Comparison of ENCODE assay signal across 14 mouse cellular contexts in the genomic region with DNA sequence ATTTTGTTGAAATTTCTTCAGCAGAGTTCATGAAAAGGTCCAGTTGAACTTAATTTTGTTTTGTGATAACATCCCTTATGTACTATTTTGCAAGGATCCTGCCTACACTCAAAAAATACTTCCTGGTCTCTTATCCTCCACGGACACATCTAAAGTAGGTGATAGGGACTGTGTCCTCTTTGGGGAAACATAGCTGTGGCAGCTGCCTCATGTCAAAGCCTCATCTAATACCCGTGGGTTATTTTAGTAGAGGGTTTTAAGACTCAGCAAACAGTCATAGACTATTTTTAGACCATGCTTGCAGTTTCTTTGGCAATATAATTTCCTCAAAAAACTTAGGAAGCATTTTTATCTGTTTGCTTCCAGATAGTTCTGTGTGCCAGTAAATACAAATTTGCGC.
DNase-seq lines count a peak whose midpoint lies in the region; ATAC-seq and TF ChIP-seq lines count a peak whose summit lies in the region.
"Had no signal": no experiment of that assay in that cellular context is flagged by ENCODE, and none has a peak within 500 bp of the region (broad histone marks: within the 10 kb centered on the region; RNA-seq: fewer than 3 reads in every experiment).

No protein-coding gene starts in this region.

- ATAC-seq in lung, embryonic 14.5 days (ENCODE audit: insufficient read depth) = peak; percentile 81
- ATAC-seq in lung, embryonic 16.5 days (ENCODE audit: low read depth) = peak; percentile 85
- ATAC-seq in neural tube, embryonic 15.5 days (ENCODE audit: low FRiP score) = no peak
- ATAC-seq: activated CD4-positive, CD25-positive, alpha-beta regulatory T cell, adult 4 months had no signal

- no peaks in the 10 kb centered on the region for H3K4me1 ChIP-seq in lung, embryonic 14.5 days (ENCODE audit: insufficient read depth)
- no peaks in the 10 kb centered on the region for H3K4me1 ChIP-seq in lung, adult 2 months (ENCODE audit: control insufficient read depth, insufficient read depth, low read length)
- H3K4me1 ChIP-seq in lung, embryonic 16.5 days (replicated peaks; ENCODE audit: control insufficient read depth, insufficient read depth, low read length) = no peaks in the 10 kb centered on the region
- no peaks in the 10 kb centered on the region for H3K4me1 ChIP-seq in midbrain, embryonic 10.5 days
- H3K4me1 ChIP-seq in neural tube, embryonic 15.5 days = no peaks in the 10 kb centered on the region
- H3K4me1 ChIP-seq: kidney, embryonic 15.5 days; limb, embryonic 15.5 days had no signal

- intact Hi-C loops in gastrocnemius, adult 2 months (cut with DNase I) = no loop called here

- DNase-seq in gastrocnemius, adult 2 months = peak; percentile 19
- no peak for DNase-seq in gastrocnemius, postnatal 4 days (ENCODE audit: low spot score in 2 of 2)
- DNase-seq in lung, embryonic 14.5 days = peak; percentile 56
- DNase-seq in lung, adult 2 months = no peak
- no peak for DNase-seq in midbrain, embryonic 10.5 days (ENCODE audit: low spot score)
- DNase-seq: cerebellum, adult 18-20 months; layer of hippocampus, adult 9-11 months; right cerebral cortex, adult 18-20 months; thymus, postnatal 4 days had no signal

- no peak for TF ChIP-seq POLR2A in lung, adult 2 months (IDR thresholded peaks at IDR 0.05; ENCODE audit: borderline replicate concordance, extremely low read depth, low read depth, low read length)

- H3K4me3 ChIP-seq in gastrocnemius, adult 2 months = no peak overlapping the region
- H3K4me3 ChIP-seq in lung, embryonic 14.5 days (ENCODE audit: low read depth, low read length) = no peak overlapping the region
- no peak overlapping the region for H3K4me3 ChIP-seq in lung, adult 2 months (replicated peaks; ENCODE audit: extremely low read depth, low read depth, low read length)
- H3K4me3 ChIP-seq in lung, embryonic 16.5 days (ENCODE audit: low read length) = no peak overlapping the region
- no peak overlapping the region for H3K4me3 ChIP-seq in midbrain, embryonic 10.5 days
- no peak overlapping the region for H3K4me3 ChIP-seq in neural tube, embryonic 15.5 days (replicated peaks)
- H3K4me3 ChIP-seq: kidney, embryonic 15.5 days; limb, embryonic 15.5 days had no signal

- no peak overlapping the region for H3K4me2 ChIP-seq in lung, embryonic 14.5 days
- no peak overlapping the region for H3K4me2 ChIP-seq in lung, embryonic 16.5 days (ENCODE audit: low read depth, low read length)
- no peak overlapping the region for H3K4me2 ChIP-seq in neural tube, embryonic 15.5 days
- H3K4me2 ChIP-seq: kidney, embryonic 15.5 days; limb, embryonic 15.5 days had no signal

- TF ChIP-seq CTCF in gastrocnemius, adult 2 months (IDR thresholded peaks at IDR 0.05) = no peak
- no peak for TF ChIP-seq CTCF in lung, embryonic 14.5 days (IDR thresholded peaks at IDR 0.05; ENCODE audit: low read depth)
- no peak for TF ChIP-seq CTCF in lung, adult 2 months (IDR thresholded peaks at IDR 0.05; ENCODE audit: insufficient read depth, low read length)

- H3K27ac ChIP-seq in gastrocnemius, adult 2 months = peak overlapping the region; percentile 76
- H3K27ac ChIP-seq in lung, embryonic 14.5 days (ENCODE audit: low read depth) = no peak overlapping the region
- H3K27ac ChIP-seq in lung, embryonic 16.5 days (ENCODE audit: low read length) = no peak overlapping the region
- no peak overlapping the region for H3K27ac ChIP-seq in midbrain, embryonic 10.5 days (replicated peaks)
- H3K27ac ChIP-seq in neural tube, embryonic 15.5 days (replicated peaks) = no peak overlapping the region
- H3K27ac ChIP-seq: kidney, embryonic 15.5 days; limb, embryonic 15.5 days had no signal

- no peaks in the 10 kb centered on the region for H3K9me3 ChIP-seq in lung, embryonic 14.5 days (ENCODE audit: low read depth, low read length)
- H3K9me3 ChIP-seq in lung, embryonic 16.5 days (ENCODE audit: control insufficient read depth, low read length) = no peaks in the 10 kb centered on the region
- no peaks in the 10 kb centered on the region for H3K9me3 ChIP-seq in midbrain, embryonic 10.5 days (replicated peaks)
- H3K9me3 ChIP-seq in neural tube, embryonic 15.5 days (replicated peaks) = no peaks in the 10 kb centered on the region
- H3K9me3 ChIP-seq: kidney, embryonic 15.5 days; limb, embryonic 15.5 days had no signal

- H3K27me3 ChIP-seq in lung, embryonic 14.5 days (ENCODE audit: insufficient read depth, low read length) = no peaks in the 10 kb centered on the region
- H3K27me3 ChIP-seq in lung, embryonic 16.5 days (ENCODE audit: control insufficient read depth, insufficient read depth, low read depth, low read length) = no peaks in the 10 kb centered on the region
- H3K27me3 ChIP-seq in midbrain, embryonic 10.5 days (ENCODE audit: low read depth, poor library complexity, severe bottlenecking) = no peaks in the 10 kb centered on the region
- no peaks in the 10 kb centered on the region for H3K27me3 ChIP-seq in neural tube, embryonic 15.5 days (replicated peaks)
- H3K27me3 ChIP-seq: kidney, embryonic 15.5 days; limb, embryonic 15.5 days had no signal

- H3K36me3 ChIP-seq in lung, embryonic 14.5 days (ENCODE audit: insufficient read depth) = no peaks in the 10 kb centered on the region
- H3K36me3 ChIP-seq in lung, embryonic 16.5 days (ENCODE audit: control insufficient read depth, insufficient read depth, low read length) = no peaks in the 10 kb centered on the region
- no peaks in the 10 kb centered on the region for H3K36me3 ChIP-seq in midbrain, embryonic 10.5 days
- no peaks in the 10 kb centered on the region for H3K36me3 ChIP-seq in neural tube, embryonic 15.5 days
- H3K36me3 ChIP-seq: kidney, embryonic 15.5 days; limb, embryonic 15.5 days had no signal

- whole genome bisulfite sequencing in lung, embryonic 14.5 days = 38% methylated on average over 3 of the region's 3 CpGs
- WGBS in lung, adult 2 months = 33% methylated on average over 3 of the region's 3 CpGs
- WGBS in lung, embryonic 16.5 days = 40% methylated on average over 3 of the region's 3 CpGs
- WGBS in midbrain, embryonic 10.5 days = 90% methylated on average over 3 of the region's 3 CpGs
- WGBS in neural tube, embryonic 15.5 days = 86% methylated on average over 3 of the region's 3 CpGs

- H3K9ac ChIP-seq in lung, embryonic 14.5 days = no peak overlapping the region
- no peak overlapping the region for H3K9ac ChIP-seq in lung, embryonic 16.5 days (ENCODE audit: low read length)
- no peak overlapping the region for H3K9ac ChIP-seq in neural tube, embryonic 15.5 days (replicated peaks)
- H3K9ac ChIP-seq: kidney, embryonic 15.5 days; limb, embryonic 15.5 days had no signal

Comparison
In these comparisons a context has a peak if more than half of its experiments do, and no peak if none do; other contexts are left out.
1. DNase-seq: peak in gastrocnemius, adult 2 months (single experiment) and lung, embryonic 14.5 days (single experiment); none in gastrocnemius, postnatal 4 days (0 of 2), lung, adult 2 months (single experiment) and midbrain, embryonic 10.5 days (single experiment).